Mouse (Mus musculus): ENCODE measurements at regions not wholly inside any gene's neighbourhood (a gene's known extent, or its start where the extent isn't known, plus 50 kb on each side); places are given as distances from the start of the nearest gene placed in this dataset.
A peak's percentile ranks its signal among the peaks of the same experiment; 100 is the strongest.

DNA sequence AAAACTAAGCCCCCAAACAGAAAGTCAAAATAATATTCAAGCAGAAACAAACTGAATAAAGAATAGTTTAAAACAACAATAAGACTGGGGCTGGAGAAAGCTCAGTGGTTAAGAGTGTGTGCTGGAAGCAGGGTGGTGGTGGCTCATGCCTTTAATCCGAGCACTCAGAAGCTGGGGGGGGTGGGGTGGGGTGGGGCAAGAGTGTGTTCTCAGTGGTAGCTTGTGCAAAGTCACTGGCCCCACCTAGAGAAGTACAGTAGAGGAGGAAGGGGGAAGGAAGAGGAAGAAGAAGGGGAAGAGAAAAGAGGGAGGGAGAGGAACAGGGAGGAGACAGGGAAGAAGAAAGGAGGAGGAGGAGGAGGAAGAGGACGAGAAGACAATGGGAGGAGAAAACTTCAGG lies 141.1 kb upstream of the Usp9x start:
- no peak for ATAC-seq
- Histone ChIP-seq H3K4me2 (no peak overlapping the region), H3K9ac (no peak overlapping the region), H3K36me3 (ENCODE audit: poor library complexity, severe bottlenecking) (no peaks in the 10 kb centered on the region), H3K4me3 (no peak overlapping the region), H3K27me3 (no peaks in the 10 kb centered on the region), H3K4me1 (no peaks in the 10 kb centered on the region), H3K27ac (no peak overlapping the region), H3K9me3 (replicated peaks) (no peaks in the 10 kb centered on the region)
- 58% methylated on average over 2 of the region's 2 CpGs for WGBS

GRCm38 (mm10) chrX:12927797-12928589 lies 143.3 kb upstream of the Usp9x start:
- WGBS = 68% methylated on average over 11 of the region's 11 CpGs
- no peak for ATAC-seq
- H3K9me3 ChIP-seq (replicated peaks) = no peaks in the 10 kb centered on the region
- no peaks in the 10 kb centered on the region for H3K27me3 ChIP-seq
- H3K36me3 ChIP-seq (ENCODE audit: poor library complexity, severe bottlenecking) = no peaks in the 10 kb centered on the region
- H3K27ac ChIP-seq = no peak overlapping the region
- no peaks in the 10 kb centered on the region for H3K4me1 ChIP-seq
- H3K4me2 ChIP-seq = no peak overlapping the region
- no peak overlapping the region for H3K9ac ChIP-seq
- no peak overlapping the region for H3K4me3 ChIP-seq

GRCm38 (mm10) chrX:12924705-12925644 lies 146.3 kb upstream of the Usp9x start:
- no peak overlapping the region for H3K4me3 ChIP-seq
- no peak overlapping the region for H3K9ac ChIP-seq
- H3K4me2 ChIP-seq = no peak overlapping the region
- no peaks in the 10 kb centered on the region for H3K27me3 ChIP-seq
- no peak for ATAC-seq
- H3K27ac ChIP-seq = no peak overlapping the region
- H3K9me3 ChIP-seq (replicated peaks) = no peaks in the 10 kb centered on the region
- 71% methylated on average over 10 of the region's 10 CpGs for WGBS
- no peaks in the 10 kb centered on the region for H3K4me1 ChIP-seq
- no peaks in the 10 kb centered on the region for H3K36me3 ChIP-seq (ENCODE audit: poor library complexity, severe bottlenecking)

GRCm38 (mm10) chrX:12919576-12919975 lies 151.7 kb upstream of the Usp9x start:
- no peaks in the 10 kb centered on the region for H3K9me3 ChIP-seq (replicated peaks)
- no peak overlapping the region for H3K4me2 ChIP-seq
- H3K4me1 ChIP-seq = 0 out of 2 replicates have a peak, but pooled peaks cover 5% of the 10 kb centered on the region
- ATAC-seq = no peak
- H3K27ac ChIP-seq = no peak overlapping the region
- H3K4me3 ChIP-seq = no peak overlapping the region
- 27% methylated on average over 3 of the region's 3 CpGs for WGBS
- no peaks in the 10 kb centered on the region for H3K27me3 ChIP-seq
- H3K9ac ChIP-seq = no peak overlapping the region
- no peaks in the 10 kb centered on the region for H3K36me3 ChIP-seq (ENCODE audit: poor library complexity, severe bottlenecking)

DNA sequence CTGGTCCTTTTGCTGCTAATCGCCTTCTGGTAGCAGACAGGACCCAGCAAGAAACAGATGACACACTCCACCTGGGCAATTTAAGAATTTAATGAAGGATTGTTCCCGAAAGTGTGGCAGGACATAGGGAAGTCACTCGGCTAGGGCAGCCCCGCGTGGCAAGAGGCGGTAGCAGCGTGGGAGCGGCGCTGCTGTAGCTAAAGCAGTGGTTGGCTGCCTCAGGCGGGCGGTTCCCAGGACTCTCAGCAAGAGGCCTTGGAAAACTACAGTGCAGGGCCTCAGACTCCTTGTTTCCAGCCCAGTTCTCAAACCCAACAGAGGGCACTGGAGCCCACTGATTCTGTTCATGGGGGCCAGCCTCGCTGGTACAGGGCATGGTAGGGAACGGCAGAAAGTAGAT lies 154.2 kb upstream of the Usp9x start:
- Histone ChIP-seq H3K9ac (no peak overlapping the region), H3K4me2 (peak overlapping the region; percentile 39), H3K27me3 (no peaks in the 10 kb centered on the region), H3K27ac (no peak overlapping the region), H3K36me3 (ENCODE audit: poor library complexity, severe bottlenecking) (no peaks in the 10 kb centered on the region), H3K4me1 (0 out of 2 replicates have a peak, but pooled peaks cover 5% of the 10 kb centered on the region), H3K9me3 (replicated peaks) (no peaks in the 10 kb centered on the region), H3K4me3 (peak overlapping the region; percentile 12; the same call in 1 of the 2 replicates)
- 26% methylated on average over 13 of the region's 13 CpGs for WGBS
- ATAC-seq = peak; percentile 63; the same call in 1 of the 2 replicates

DNA sequence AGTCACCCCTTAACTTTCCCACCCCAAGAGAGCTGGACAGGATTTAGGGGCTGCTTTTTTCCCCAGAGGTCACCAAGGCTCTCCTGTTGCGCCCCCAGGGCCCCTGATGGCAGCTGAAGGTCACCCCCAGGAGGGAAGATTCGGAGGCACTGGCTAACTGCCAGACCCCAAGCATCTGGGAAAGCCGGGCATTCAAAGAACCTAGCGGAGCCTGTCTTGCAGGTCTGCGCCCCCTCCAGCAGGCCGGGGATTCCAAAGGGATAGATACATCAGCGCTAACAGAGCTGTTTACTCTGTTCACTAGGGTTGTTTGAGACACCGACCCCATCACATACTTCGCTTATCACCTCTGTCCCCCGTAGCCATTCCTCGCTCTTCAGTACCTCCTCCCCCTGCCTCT lies 154.6 kb upstream of the Usp9x start:
- 27% methylated on average over 11 of the region's 11 CpGs for WGBS
- Histone ChIP-seq H3K4me2 (peak overlapping the region; percentile 39), H3K4me3 (peak overlapping the region; percentile 12; the same call in 1 of the 2 replicates)

DNA sequence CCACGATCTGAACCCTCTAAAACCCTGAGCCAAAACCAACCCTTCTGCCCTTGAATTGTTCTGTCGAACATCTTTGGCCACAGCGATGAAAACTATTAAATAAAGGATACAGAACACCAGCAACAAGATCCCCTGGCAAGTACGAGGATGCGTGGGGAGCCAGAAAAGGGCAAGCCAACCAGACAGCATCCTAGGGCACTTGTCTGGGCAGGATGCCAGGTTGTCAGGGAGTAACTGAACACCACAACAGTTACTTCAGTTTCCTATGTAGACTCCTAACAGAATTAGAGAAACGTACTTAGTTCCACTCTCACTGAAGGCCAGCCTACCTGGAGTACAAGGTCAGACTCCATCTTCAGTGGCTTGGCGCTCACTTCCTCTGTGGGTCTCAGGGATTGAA lies 138.4 kb upstream of the Med14 start:
- WGBS = 81% methylated on average over 7 of the region's 7 CpGs
- Histone ChIP-seq H3K27me3 (no peaks in the 10 kb centered on the region), H3K4me1 (no peaks in the 10 kb centered on the region), H3K4me3 (no peak overlapping the region), H3K9ac (no peak overlapping the region), H3K4me2 (no peak overlapping the region), H3K36me3 (ENCODE audit: poor library complexity, severe bottlenecking) (no peaks in the 10 kb centered on the region), H3K9me3 (replicated peaks) (no peaks in the 10 kb centered on the region), H3K27ac (no peak overlapping the region)
- ATAC-seq = no peak

More for the DNA sequence above, 154.6 kb upstream of the Usp9x start:
- no peak overlapping the region for H3K27ac ChIP-seq
- no peaks in the 10 kb centered on the region for H3K27me3 ChIP-seq
- H3K9ac ChIP-seq = no peak overlapping the region
- ATAC-seq = 0 out of 2 replicates have a peak, but pooled peaks have one; percentile 43
- H3K36me3 ChIP-seq (ENCODE audit: poor library complexity, severe bottlenecking) = no peaks in the 10 kb centered on the region
- no peaks in the 10 kb centered on the region for H3K9me3 ChIP-seq (replicated peaks)
- 0 out of 2 replicates have a peak, but pooled peaks cover 5% of the 10 kb centered on the region for H3K4me1 ChIP-seq

DNA sequence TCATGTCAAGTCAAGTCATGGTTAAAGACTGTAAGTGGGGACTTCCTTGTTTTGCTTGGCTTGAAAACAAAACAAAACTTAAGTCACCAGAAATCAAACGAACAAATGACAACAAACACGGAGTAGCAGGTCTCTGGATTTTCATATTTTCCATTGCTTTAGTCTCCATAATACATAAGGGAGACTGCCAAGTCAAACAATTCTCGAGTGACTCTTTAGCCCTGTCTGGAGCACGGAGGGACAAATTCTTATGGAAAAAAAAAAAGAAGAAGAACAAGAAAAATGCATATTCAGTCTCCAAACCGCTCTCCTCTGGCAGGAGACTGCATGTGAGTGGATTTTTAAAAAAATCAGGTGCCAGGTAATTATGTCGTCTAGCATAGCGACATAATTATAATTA lies 129.6 kb upstream of the Med14 start:
- Histone ChIP-seq H3K27me3 (no peaks in the 10 kb centered on the region), H3K36me3 (ENCODE audit: poor library complexity, severe bottlenecking) (no peaks in the 10 kb centered on the region), H3K4me2 (no peak overlapping the region), H3K27ac (no peak overlapping the region), H3K4me1 (peaks cover 8% of the 10 kb centered on the region), H3K9ac (no peak overlapping the region), H3K4me3 (no peak overlapping the region), H3K9me3 (replicated peaks) (no peaks in the 10 kb centered on the region)
- 80% methylated on average over 7 of the region's 7 CpGs for WGBS
- ATAC-seq = no peak

GRCm38 (mm10) chrX:12889482-12889808 lies 127.6 kb upstream of the Med14 start:
- no peak overlapping the region for H3K4me3 ChIP-seq
- peak; percentile 41 for ATAC-seq
- 49% methylated on average over 3 of the region's 3 CpGs for WGBS
- peak overlapping the region; percentile 25; the same call in 1 of the 2 replicates for H3K4me2 ChIP-seq
- H3K9me3 ChIP-seq (replicated peaks) = no peaks in the 10 kb centered on the region
- H3K9ac ChIP-seq = no peak overlapping the region; the same call in 1 of the 2 replicates
- H3K4me1 ChIP-seq = peaks cover 11% of the 10 kb centered on the region
- H3K27ac ChIP-seq = peak overlapping the region; percentile 74
- no peaks in the 10 kb centered on the region for H3K36me3 ChIP-seq (ENCODE audit: poor library complexity, severe bottlenecking)
- no peaks in the 10 kb centered on the region for H3K27me3 ChIP-seq

DNA sequence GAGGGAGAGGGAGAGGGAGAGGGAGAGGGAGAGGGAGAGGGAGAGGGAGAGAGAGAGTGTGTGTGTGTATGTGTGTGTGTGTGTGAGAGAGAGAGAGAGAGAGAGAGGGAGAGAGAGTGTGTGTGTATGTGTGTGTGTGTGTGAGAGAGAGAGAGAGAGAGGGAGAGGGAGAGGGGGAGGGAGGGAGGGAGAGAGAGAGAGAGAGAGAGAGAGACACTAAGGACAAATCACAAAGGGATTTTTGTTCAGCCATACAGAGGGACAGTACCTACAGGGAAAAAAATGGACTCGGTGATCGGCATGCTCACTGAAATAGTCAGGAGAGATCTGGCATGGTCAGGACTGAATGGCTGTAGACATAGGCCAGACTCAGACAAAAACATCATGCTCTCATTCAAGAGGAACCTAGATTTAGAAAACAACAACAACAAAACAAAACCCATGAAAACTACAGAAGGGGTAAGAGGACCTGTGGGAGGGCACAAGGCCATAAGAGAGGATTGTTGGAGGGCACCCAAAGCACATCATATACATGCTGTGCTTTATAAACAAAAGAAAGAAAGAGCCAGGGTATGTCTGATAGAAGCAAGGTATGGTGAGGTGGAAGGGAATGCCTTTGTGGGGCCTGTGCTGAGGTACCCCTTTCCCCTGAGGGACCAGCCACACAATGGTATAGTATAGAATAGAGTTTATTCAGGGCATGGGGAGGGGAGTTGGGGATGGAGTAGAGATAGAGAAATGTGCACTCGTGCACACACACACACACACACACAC lies 127.0 kb upstream of the Med14 start:
- no peaks in the 10 kb centered on the region for H3K36me3 ChIP-seq (ENCODE audit: poor library complexity, severe bottlenecking)
- H3K4me2 ChIP-seq = peak overlapping the region; percentile 25
- peaks cover 11% of the 10 kb centered on the region for H3K4me1 ChIP-seq
- H3K9ac ChIP-seq = no peak overlapping the region
- H3K27me3 ChIP-seq = no peaks in the 10 kb centered on the region
- H3K27ac ChIP-seq = peak overlapping the region; percentile 74
- peak; percentile 57 for ATAC-seq
- WGBS = 37% methylated on average over 3 of the region's 3 CpGs
- H3K9me3 ChIP-seq (replicated peaks) = no peaks in the 10 kb centered on the region
- H3K4me3 ChIP-seq = no peak overlapping the region

DNA sequence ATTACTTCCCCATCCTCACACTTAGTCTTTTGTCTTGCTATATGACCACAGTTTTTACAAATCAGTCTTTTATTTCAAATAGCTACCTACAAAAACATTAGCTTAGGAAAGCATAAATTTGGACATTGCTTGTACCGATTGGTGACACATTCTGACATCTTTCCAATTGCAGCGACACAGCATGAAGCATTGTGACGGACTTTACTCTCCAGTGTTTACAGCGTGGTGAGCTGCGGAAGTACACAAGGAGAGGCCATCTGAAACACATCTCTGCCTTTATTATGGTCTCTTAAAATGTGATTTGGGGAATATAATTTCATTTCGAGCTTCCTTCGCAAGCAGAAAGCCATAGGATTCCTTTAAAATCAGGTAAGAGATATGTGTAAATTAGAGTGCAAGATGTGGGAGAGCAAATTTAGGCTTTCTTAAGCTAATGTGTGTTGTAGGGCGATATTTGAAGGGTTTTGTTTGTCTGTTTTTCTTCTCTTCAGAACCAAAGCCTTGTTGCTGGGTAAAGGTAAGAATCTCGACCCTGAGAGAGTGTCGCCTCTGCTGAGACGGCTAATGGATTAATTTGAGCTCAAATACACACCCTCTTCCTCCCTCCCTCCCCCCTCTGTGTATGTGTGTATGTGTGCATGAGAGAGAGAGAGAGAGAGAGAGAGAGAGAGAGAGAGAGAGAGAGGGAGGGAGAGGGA lies 126.3 kb upstream of the Med14 start:
- Histone ChIP-seq H3K4me1 (peaks cover 11% of the 10 kb centered on the region), H3K27me3 (no peaks in the 10 kb centered on the region), H3K9ac (no peak overlapping the region), H3K4me2 (peak overlapping the region; percentile 10; the same call in 1 of the 2 replicates), H3K27ac (peak overlapping the region; percentile 66), H3K4me3 (no peak overlapping the region), H3K36me3 (ENCODE audit: poor library complexity, severe bottlenecking) (no peaks in the 10 kb centered on the region), H3K9me3 (replicated peaks) (no peaks in the 10 kb centered on the region)
- peak; percentile 64; the same call in 1 of the 2 replicates for ATAC-seq
- 38% methylated on average over 11 of the region's 11 CpGs for WGBS
